ENCODE assay signal across 8 mouse cellular contexts in the genomic region with DNA sequence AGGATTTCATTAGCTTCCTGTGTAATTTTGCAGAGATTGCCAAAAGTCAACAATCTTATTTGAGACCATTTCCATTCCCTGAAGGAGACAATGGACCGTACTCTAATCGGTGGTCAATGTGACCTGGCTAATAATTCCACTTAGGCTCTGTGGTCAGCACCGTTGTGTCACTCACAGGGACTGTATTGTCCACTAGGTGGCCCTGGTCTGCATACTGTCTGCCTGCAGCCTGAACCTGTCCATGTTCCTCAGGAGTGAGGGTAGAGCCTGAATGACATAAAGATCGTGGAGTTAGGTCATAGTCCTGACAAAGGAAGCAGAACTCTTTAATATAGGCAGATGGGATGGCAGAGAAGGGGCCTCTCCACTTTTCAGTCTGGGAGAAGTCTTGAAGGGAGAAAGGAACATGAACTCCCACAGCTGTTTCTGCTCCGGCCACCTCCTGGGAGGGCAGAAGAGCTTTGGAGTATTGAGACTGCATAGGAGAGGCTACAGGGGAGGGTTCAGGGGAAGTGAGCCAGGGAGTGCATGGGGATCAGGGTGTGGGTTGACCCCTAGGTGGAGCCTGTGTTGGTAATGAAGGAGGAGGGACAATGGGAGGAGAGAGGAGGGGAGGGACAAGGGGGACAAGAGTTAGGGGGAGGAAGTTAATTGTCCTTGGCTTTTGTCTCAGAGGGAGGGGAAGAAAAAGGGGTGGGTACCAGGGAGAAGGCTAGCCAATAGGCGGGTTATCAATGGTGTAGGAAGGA. TPM values are rescaled to one million over a fixed set of nuclear protein-coding genes. Genes with fewer than 3 reads are reported as not detected.
DNase-seq lines count a peak whose midpoint lies in the region; ATAC-seq lines count a peak whose summit lies in the region.

No protein-coding gene starts in this region.

- peak; percentile 57 to 70 for DNase-seq in cerebellum, postnatal 14 days
- DNase-seq in cerebellum, postnatal 4 days (ENCODE audit: low spot score in 2 of 2) = no peak
- DNase-seq in urinary bladder, postnatal 14 days (ENCODE audit: low spot score) = peak; percentile 29
- DNase-seq in urinary bladder, postnatal 4 days (ENCODE audit: low spot score in 2 of 2) = no peak
- DNase-seq in kidney, postnatal 10 days = peak; percentile 63
- no peak for DNase-seq in ovary, postnatal 10 days (ENCODE audit: low spot score)
- no peak for DNase-seq in ovary, adult 18-20 months (ENCODE audit: low spot score)

- peak; percentile 8; the same call in 1 of the 2 replicates for ATAC-seq in neutrophil, adult 5-6 weeks (ENCODE audit: extremely low read depth, insufficient number of reproducible peaks, low FRiP score, poor library complexity, severe bottlenecking)

RNA-seq across cellular contexts. Expression of gene Srprb, which starts 27.0 kb away (rescaled TPM):
- 13.6 and 14.2 TPM in 2 replicates for total RNA-seq in neutrophil, adult 5-6 weeks (2017)

RNA-seq across cellular contexts. Expression of gene Gm20425, which starts 55.2 kb away (rescaled TPM):
- not detected in 2 replicates for total RNA-seq in neutrophil, adult 5-6 weeks (2017)

RNA-seq across cellular contexts. Expression of gene Trf, which starts 55.3 kb away (rescaled TPM):
- 152 and 164 TPM in 2 replicates for total RNA-seq in neutrophil, adult 5-6 weeks (2017)

Comparison
In these comparisons a context has a peak if more than half of its experiments do, and no peak if none do; other contexts are left out.
1. DNase-seq: peak in cerebellum, postnatal 14 days (2 of 2), urinary bladder, postnatal 14 days (single experiment) and kidney, postnatal 10 days (single experiment); none in cerebellum, postnatal 4 days (0 of 2), urinary bladder, postnatal 4 days (0 of 2), ovary, postnatal 10 days (single experiment) and ovary, adult 18-20 months (single experiment).